Mouse (Mus musculus) frontal cortex, postnatal 25 days (tissue): Measurements from ENCODE around the gene Aif1.
"Not testable (repeated sequence)": the region's sequence is repeated elsewhere in the genome, so short reads cannot be mapped to it uniquely, and the experiment has no call there.

ENCODE experiments used
- DNase-seq, 2 experiments: peaks; one replicate each; pipeline ENCODE4 v3.0.0; 2022; ENCODE audit warnings: low spot score in 2 of 2

Gene Aif1

GRCm38 (mm10) chr17:35147348-35147747 lies 28.5 kb downstream of the Aif1 start:
- no peak for DNase-seq

- no peak for DNase-seq
These were observed 29.7 kb downstream of the Aif1 start for GRCm38 (mm10) chr17:35146139-35146538.

GRCm38 (mm10) chr17:35141971-35142370 lies 33.9 kb downstream of the Aif1 start:
- DNase-seq, result no peak

GRCm38 (mm10) chr17:35140490-35140996 lies 35.3 kb downstream of the Aif1 start:
- no peak for DNase-seq

- no peak for DNase-seq
These were observed 36.6 kb downstream of the Aif1 start for GRCm38 (mm10) chr17:35139269-35139668.

GRCm38 (mm10) chr17:35135591-35136320 lies 40.1 kb downstream of the Aif1 start:
- DNase-seq, result no peak

- peak; percentile 92 to 93 for DNase-seq
These were observed 40.9 kb downstream of the Aif1 start, which contains the start of gene Bag6 for GRCm38 (mm10) chr17:35134801-35135590. Gene Bag6 (plus strand): TSS chr17:35135178.

GRCm38 (mm10) chr17:35133517-35133916 lies 42.4 kb downstream of the Aif1 start:
- DNase-seq, result no peak

GRCm38 (mm10) chr17:35132174-35132560 lies 43.7 kb downstream of the Aif1 start:
- DNase-seq, result no peak

- DNase-seq, result no peak
These were observed 44.2 kb downstream of the Aif1 start, which contains the start of gene Apom for GRCm38 (mm10) chr17:35131500-35132173. Gene Apom (minus strand): TSS chr17:35132050.

GRCm38 (mm10) chr17:35131038-35131437 lies 44.8 kb downstream of the Aif1 start:
- no peak for DNase-seq

GRCm38 (mm10) chr17:35128996-35129395 lies 46.9 kb downstream of the Aif1 start:
- no peak for DNase-seq

- DNase-seq, result no peak
These were observed 48.9 kb downstream of the Aif1 start for GRCm38 (mm10) chr17:35127017-35127416.

GRCm38 (mm10) chr17:35126206-35126611 lies 49.7 kb downstream of the Aif1 start, which contains the start of gene D17H6S53E:
Gene D17H6S53E (plus strand): TSS chr17:35126373.
- peak; percentile 41 to 53 for DNase-seq

- no peak for DNase-seq
These were observed 50.3 kb downstream of the Aif1 start for GRCm38 (mm10) chr17:35125578-35125977.

GRCm38 (mm10) chr17:35125081-35125480 lies 50.8 kb downstream of the Aif1 start:
- no peak for DNase-seq

- not testable (repeated sequence) for DNase-seq
These were observed 51.5 kb downstream of the Aif1 start for GRCm38 (mm10) chr17:35124261-35124896.

GRCm38 (mm10) chr17:35123287-35123686 lies 52.6 kb downstream of the Aif1 start:
- not testable (repeated sequence) for DNase-seq

- DNase-seq, result peak; percentile 42 to 49
These were observed 54.0 kb downstream of the Aif1 start, which contains the start of gene Csnk2b for GRCm38 (mm10) chr17:35121871-35122303. Gene Csnk2b (minus strand): TSS chr17:35122053.

GRCm38 (mm10) chr17:35121143-35121799 lies 54.6 kb downstream of the Aif1 start, which contains the start of gene Gpank1:
Gene Gpank1 (plus strand): TSS chr17:35121455.
- peak; percentile 86 to 97 for DNase-seq
